Mouse (Mus musculus) layer of hippocampus, adult 11-12 months (tissue): ENCODE data around the gene Ngrn.

Experiments used
- DNase-seq: peaks from one replicate; pipeline ENCODE4 v3.0.0; 2022; ENCODE audit warnings: low spot score

Ngrn gene

DNA sequence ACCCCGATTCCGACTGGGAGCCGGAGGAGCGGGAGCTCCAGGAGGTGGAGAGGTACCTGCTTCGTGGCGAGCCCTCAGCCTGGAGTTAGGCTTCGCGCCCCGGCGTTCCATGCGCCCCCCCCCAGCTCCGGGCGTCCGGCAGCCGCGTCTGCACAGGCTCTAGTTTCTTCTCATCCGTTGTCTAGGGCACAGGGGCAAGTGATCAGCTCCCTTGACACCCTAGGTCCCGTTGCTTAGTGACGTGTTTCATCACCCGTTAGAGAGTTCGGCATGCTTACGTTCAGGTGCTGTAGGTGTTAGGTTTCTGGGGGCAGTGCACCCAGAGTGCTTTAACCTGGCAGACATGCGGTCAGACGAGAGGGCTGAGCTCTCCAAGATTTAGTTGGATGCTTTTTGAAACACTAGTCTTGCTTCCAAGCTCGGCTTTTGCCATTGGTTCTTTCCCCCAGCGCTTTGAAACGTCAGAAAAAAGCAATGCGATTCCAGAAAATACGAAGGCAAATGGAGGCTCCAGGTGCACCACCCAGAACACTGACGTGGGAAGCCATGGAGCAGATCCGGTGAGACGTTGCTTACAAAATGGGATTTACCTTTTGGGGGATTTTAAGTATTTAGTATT lies 466 bp downstream of the Ngrn start:
- DNase-seq = peak; percentile 15

- no peak for DNase-seq
Measured at GRCm38 (mm10) chr7:80264606-80265005, 3.6 kb downstream of the Ngrn start.

GRCm38 (mm10) chr7:80267764-80268163 lies 6.7 kb downstream of the Ngrn start:
- no peak for DNase-seq

DNA sequence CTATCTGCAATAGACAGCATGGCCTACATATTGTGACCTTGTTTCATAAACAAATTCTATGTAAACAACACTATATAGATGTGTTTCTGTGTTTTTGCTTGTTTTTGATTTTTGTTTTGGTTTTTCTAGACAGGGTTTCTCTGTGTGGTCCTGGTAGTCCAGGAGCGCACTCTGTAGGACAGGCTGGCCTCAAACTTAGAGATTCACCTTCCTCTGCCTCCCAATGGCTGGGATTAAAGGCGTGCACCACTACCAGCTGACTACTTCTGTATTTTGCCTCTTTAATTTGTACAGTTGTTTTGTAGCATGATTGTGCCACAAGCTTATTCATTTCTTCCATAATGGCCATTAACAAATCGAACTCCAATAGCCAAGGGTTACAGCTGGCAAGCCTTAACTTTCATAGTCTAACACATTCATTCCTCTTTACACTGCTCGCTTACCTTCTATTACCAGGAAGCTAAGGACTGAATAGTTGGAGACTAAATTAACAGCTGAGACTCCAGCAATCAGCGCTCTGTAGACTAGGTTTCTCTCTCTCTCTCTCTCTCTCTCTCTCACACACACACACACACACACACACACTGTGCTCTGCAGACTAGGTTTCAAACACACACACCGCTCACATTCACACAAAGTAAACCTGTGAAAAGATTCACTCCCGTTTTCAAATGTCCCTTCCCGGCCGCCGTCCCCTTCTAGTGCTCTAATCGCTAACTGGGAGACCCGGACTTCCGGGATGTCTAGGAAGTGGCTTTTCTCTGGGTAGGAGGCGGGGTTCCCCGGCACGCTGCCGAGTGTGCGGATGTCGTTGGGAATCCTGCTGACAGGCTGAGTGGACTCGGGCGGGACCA lies 8.1 kb downstream of the Ngrn start, which contains the start of gene Vps33b:
TSS of gene Vps33b (plus strand) at position 753 of the 854 bp plus-strand sequence.
- DNase-seq = peak; percentile 96

GRCm38 (mm10) chr7:80269751-80270255 lies 8.8 kb downstream of the Ngrn start:
- DNase-seq = no peak

- no peak for DNase-seq
Measured at GRCm38 (mm10) chr7:80273456-80273855, 12.4 kb downstream of the Ngrn start.

DNA sequence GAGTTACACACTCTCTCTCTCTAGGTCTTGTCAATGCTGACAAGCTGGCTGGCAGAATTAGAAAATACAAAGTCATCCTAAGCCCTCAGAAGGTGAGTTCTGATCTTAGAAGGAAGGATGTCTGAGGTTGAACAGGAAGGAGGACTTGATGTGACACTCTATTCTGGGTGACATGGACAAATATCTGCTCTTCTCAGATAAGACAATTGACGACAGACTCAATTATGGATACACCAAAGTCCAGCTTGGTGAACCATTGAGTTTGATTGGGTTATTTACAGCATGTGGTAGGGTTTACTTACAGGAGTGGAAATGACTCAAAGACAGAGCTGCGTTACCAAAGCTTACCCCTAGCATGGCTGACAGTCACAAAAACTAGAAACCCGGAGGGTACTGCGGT lies 15.4 kb downstream of the Ngrn start:
- no peak for DNase-seq

DNA sequence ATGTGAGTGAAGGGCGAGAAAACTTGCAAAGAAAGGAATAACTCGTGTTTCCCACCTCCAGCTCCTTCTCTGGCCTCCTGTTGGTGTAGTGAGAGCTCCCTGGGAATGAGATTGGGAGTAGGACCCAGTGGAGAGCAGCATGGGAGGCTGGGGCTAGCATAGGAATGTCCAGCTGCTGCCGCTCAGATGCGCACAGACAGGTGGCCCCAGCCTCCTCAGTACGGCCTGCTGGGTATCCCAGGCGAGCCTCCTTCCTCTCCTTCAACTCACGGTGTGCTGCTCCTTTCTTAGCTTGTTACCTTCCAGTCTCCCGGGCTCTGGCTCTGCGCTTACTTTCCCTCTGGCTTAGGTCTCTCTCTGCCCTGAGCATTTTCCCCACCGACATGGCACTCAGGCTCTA lies 19.0 kb downstream of the Ngrn start:
- no peak for DNase-seq

GRCm38 (mm10) chr7:80280998-80281397 lies 20.0 kb downstream of the Ngrn start:
- DNase-seq = no peak

DNA sequence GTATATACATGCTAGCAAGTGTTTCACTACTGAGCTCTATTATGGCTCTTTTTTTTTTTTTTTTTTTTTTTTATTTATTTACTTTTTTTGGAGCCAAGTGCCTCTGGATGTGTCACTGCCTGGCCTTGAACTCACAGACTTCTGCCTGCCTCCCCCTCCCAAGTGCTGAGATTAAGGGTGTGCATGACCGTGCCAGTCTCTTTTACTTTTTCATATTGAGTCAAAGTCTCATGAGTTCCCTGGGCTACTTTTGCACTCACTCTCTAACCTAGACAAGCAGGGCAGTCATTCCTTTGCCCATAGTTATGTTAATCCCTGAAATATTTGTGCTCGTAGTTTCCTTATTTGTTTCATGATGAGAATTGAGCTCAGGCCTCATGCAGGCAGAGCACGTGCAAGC lies 20.6 kb downstream of the Ngrn start:
- no peak for DNase-seq

DNA sequence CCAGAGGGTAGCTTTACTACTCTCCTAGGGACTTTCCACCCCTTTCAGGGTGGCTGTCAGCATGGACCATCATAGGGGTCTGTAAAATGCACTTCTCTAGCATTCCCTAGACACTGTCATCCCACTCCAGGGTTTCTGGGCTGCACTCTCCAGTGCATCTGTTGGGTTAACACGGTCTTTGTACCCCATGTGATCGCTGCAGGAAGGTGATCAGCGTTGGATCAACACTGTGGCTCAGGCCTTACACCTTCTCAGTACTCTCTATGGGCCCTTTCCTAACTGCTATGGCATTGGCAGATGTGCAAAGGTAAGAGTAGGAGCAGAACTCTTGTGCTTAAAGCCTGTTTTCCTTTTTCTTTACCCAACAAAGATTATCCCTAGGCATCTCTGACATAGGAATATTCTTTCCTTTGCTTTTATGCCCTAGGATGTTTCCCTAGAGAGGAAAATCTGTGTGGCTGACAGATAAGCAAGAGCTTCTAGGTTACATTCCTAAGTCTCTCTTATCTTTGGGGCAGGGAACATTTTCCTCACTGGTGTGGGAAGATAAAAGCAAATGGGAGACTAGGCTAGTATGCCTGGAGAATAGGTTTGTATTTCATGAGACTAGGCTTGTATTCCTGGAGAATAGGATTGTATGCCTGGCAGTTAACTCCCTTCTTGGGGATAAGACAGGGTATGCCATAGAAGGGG lies 22.4 kb downstream of the Ngrn start:
- no peak for DNase-seq

DNA sequence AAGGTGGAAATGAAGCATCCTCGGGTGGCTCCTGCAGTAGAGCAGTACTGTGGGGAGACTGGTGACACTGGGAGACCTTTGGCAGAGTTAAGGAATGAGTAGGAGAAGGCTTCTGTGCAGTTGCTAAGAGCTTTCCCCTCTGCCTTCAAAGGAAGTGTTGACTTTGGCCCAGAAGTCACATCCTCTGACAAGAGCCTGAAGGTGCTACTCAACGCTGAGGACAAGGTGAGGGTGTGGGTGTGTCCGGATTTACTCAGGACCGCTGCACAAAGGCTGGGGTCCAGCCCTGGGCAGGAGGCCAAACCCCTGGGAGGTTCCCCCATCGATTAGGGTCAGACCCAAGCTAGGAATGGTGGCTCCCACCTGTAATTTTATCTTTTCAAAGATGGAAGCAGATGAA lies 23.4 kb downstream of the Ngrn start:
- DNase-seq = no peak

GRCm38 (mm10) chr7:80285725-80286124 lies 24.7 kb downstream of the Ngrn start:
- DNase-seq = no peak

GRCm38 (mm10) chr7:80287736-80288135 lies 26.7 kb downstream of the Ngrn start:
- DNase-seq = no peak

DNA sequence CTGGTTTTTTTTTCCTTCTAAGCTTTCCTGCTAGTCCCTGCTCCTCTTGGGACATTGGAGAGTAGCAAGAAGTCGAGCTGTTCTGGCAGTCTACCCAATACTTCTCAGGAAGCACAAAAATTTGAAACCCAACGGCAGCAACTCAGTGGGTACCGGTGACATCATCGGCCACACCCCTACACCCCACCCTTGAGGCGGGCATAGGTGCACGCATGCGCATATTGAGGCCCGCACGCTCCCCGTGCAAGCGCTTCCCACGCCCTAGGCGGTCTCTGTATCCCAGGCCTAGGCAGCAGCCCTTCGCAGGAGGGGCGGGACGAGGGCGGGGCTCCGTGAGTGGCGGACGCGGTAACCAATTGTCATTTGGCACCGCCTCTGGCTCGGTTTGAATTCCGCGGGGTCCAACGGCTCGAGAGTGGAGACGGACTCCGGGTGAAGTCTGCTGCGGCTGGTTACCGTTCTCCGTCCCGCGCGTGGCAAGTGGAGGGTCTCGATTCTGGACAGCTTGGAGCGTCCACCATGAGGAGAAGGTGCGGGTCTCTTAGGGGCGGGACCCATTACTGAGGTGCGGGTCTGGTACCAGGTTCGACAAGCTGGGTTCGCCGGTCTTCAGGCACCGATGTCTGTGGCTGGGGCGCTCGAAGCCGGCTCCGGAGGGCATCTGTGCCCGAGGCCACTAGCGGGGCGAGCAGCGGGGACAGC lies 33.2 kb downstream of the Ngrn start, which contains the start of gene Prc1:
TSS of gene Prc1 (plus strand) at position 389 of the 702 bp plus-strand sequence.
- peak; percentile 99 for DNase-seq

DNA sequence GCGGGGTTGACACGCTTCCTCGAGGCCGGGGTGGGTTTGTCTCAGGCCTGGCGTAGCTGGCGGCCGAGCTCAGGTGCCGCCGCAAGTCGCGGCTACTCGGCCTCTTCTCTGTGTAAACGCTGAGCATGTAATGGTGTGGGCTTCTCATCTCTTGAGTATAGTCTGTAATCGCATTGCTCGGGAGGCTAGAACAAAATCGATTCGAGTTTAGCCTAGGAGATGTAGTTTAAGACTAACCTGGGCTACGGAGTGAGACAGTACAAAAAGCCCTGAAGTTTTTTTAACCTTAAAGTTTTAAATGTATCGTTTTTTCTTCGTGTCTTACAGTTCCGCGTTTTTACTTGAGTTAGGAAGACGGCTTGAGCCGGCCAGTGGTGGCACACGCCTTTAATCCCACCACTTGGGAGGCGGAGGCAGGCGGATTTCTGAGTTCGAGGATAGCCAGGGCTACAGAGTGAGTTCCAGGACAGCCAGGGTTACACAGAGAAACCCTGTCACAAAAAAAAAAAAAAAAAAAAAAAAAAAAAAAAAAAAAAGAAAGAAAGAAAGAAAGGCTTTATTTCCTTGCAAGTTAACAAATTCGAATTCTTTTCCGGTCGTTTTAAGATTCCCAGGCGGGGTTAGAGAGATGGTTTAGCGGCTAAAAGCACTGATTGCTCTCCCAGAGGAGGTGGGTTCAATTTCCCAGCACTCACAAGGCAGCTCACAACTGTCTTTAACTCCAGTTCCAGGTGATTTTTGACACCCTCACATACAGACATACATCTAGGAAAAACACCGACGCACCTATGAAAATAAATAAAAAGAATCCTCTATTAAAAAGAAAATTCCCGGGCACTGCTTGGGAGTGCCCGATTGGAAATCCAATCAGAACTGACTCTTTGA lies 34.0 kb downstream of the Ngrn start:
- DNase-seq = no peak

DNA sequence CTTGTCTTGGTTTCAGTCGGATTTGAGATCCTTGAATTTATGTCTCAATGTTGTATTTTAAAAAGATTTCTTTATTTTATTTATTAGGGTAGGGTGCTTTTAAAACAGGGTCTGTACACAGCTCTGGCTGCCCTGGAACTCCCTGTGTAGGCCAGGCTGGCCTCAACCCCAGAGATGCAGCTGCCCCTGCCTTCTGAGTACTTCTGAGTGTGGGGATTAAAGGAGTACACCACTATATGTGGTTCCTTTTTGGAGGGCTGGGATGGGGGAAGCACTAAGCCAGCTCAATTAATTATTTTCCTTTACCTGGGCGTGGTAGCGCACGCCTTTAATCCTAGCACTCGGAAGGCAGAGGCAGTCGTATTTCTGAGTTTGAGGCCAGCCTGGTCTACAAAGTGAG lies 35.4 kb downstream of the Ngrn start:
- DNase-seq = no peak

DNA sequence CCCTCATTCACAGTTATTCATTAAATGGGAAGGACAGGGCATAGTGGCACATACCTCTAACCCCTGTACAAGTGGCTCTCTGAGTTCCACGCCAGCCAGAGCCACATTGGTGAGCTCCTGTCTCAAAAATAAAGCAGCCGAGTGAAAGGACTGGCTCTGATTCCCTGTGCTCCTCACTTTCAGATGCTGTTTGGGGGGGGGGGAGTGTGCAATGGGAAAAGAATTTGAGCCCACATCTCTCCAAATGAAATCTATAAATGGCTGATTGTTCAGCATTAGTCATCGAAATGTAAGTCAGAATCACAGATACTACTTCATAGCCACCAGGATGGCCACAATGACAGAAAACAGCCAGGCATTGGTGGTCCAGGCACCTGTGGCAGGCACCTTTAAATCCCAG lies 36.0 kb downstream of the Ngrn start:
- no peak for DNase-seq

- no peak for DNase-seq
Measured at GRCm38 (mm10) chr7:80298754-80299153, 37.7 kb downstream of the Ngrn start.

- no peak for DNase-seq
Measured at GRCm38 (mm10) chr7:80299568-80299967, 38.6 kb downstream of the Ngrn start.

DNA sequence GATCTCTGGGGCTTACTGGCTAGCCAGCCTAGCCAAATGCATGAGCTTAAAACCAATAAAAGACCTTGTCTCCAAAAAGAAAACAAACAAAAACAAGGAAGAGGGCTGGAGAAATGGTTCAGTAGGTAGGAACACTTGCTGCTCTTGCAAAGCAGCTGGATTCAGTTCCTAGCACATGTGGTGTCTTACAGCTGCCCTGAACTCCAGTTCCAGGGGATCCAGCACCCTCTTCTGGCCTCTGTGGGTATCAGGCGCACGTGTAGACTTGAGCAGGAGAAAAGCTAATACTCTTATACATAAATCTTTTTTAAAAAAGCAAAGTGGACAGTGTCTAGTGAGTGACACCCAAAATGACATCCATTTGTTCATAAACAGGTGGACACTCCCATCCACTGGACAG lies 40.5 kb downstream of the Ngrn start:
- DNase-seq = no peak
